Mouse (Mus musculus) layer of hippocampus, adult 9-11 months (tissue): Measurements from ENCODE around the gene Mtus2.
A peak's percentile ranks its signal among the peaks of the same experiment; 100 is the strongest.

ENCODE experiments used
- DNase-seq: peaks from one replicate; pipeline ENCODE4 v3.0.0; 2022

Gene Mtus2

GRCm38 (mm10) chr5:148052846-148053608 lies 95.9 kb downstream of the Mtus2 start:
- peak; percentile 25 for DNase-seq

- DNase-seq, result no peak
These were observed 96.5 kb downstream of the Mtus2 start for GRCm38 (mm10) chr5:148053609-148053990.

- no peak for DNase-seq
These were observed 99.7 kb downstream of the Mtus2 start for GRCm38 (mm10) chr5:148056831-148057230.

GRCm38 (mm10) chr5:148057433-148057832 lies 100.3 kb downstream of the Mtus2 start:
- DNase-seq, result no peak

- no peak for DNase-seq
These were observed 102.2 kb downstream of the Mtus2 start for GRCm38 (mm10) chr5:148059339-148059738.

- no peak for DNase-seq
These were observed 104.7 kb downstream of the Mtus2 start for GRCm38 (mm10) chr5:148061869-148062268.

GRCm38 (mm10) chr5:148063745-148064144 lies 106.6 kb downstream of the Mtus2 start:
- DNase-seq, result peak; percentile 52

GRCm38 (mm10) chr5:148065251-148065650 lies 108.1 kb downstream of the Mtus2 start:
- DNase-seq, result peak; percentile 44

GRCm38 (mm10) chr5:148069909-148070308 lies 112.8 kb downstream of the Mtus2 start:
- no peak for DNase-seq

GRCm38 (mm10) chr5:148071800-148072199 lies 114.7 kb downstream of the Mtus2 start:
- DNase-seq, result no peak

- DNase-seq, result no peak
These were observed 116.3 kb downstream of the Mtus2 start for GRCm38 (mm10) chr5:148073461-148073860.

GRCm38 (mm10) chr5:148079732-148080131 lies 122.6 kb downstream of the Mtus2 start:
- no peak for DNase-seq

- DNase-seq, result no peak
These were observed 126.4 kb downstream of the Mtus2 start for GRCm38 (mm10) chr5:148083541-148083940.

GRCm38 (mm10) chr5:148084766-148085165 lies 127.6 kb downstream of the Mtus2 start:
- DNase-seq, result no peak

GRCm38 (mm10) chr5:148087796-148088195 lies 130.7 kb downstream of the Mtus2 start:
- DNase-seq, result peak; percentile 19

GRCm38 (mm10) chr5:148090191-148090821 lies 133.2 kb downstream of the Mtus2 start:
- DNase-seq, result peak; percentile 85

GRCm38 (mm10) chr5:148094640-148095039 lies 137.5 kb downstream of the Mtus2 start:
- DNase-seq, result no peak

GRCm38 (mm10) chr5:148099356-148099755 lies 142.2 kb downstream of the Mtus2 start:
- DNase-seq, result no peak

GRCm38 (mm10) chr5:148107324-148107723 lies 150.2 kb downstream of the Mtus2 start:
- no peak for DNase-seq

GRCm38 (mm10) chr5:148107890-148108289 lies 150.8 kb downstream of the Mtus2 start:
- DNase-seq, result no peak

- DNase-seq, result no peak
These were observed 151.2 kb downstream of the Mtus2 start for GRCm38 (mm10) chr5:148108314-148108713.

GRCm38 (mm10) chr5:148115207-148115817 lies 158.2 kb downstream of the Mtus2 start:
- no peak for DNase-seq

GRCm38 (mm10) chr5:148124354-148124753 lies 167.2 kb downstream of the Mtus2 start:
- DNase-seq, result no peak
